Mouse (Mus musculus): ENCODE data around the gene Pde4c.

Gene Pde4c

GRCm38 (mm10) chr8:70753151-70753550 is 29.6 kb downstream of the Pde4c start:
- DNase-seq, result peak; percentile 92

GRCm38 (mm10) chr8:70754043-70754870 is 30.7 kb downstream of the Pde4c start, which contains the start of gene Rab3a:
TSS of gene Rab3a (plus strand) at chr8:70754679.
- DNase-seq, result peak; percentile 96

- no peak for DNase-seq
These were observed 31.5 kb downstream of the Pde4c start for GRCm38 (mm10) chr8:70754871-70755660.

GRCm38 (mm10) chr8:70755661-70756475 is 32.3 kb downstream of the Pde4c start:
- no peak for DNase-seq

- DNase-seq, result no peak
These were observed 33.0 kb downstream of the Pde4c start for GRCm38 (mm10) chr8:70756476-70757040.

- no peak for DNase-seq
These were observed 34.2 kb downstream of the Pde4c start for GRCm38 (mm10) chr8:70757523-70758307.

- no peak for DNase-seq
These were observed 34.7 kb downstream of the Pde4c start for GRCm38 (mm10) chr8:70758308-70758615.

- peak; percentile 65 for DNase-seq
These were observed 35.4 kb downstream of the Pde4c start for GRCm38 (mm10) chr8:70758616-70759561.

GRCm38 (mm10) chr8:70760350-70760749 is 36.8 kb downstream of the Pde4c start:
- DNase-seq, result no peak

- DNase-seq, result peak; percentile 94
These were observed 37.4 kb downstream of the Pde4c start, which contains the start of gene Mpv17l2 for GRCm38 (mm10) chr8:70760775-70761406. TSS of gene Mpv17l2 (minus strand) at chr8:70760946.

GRCm38 (mm10) chr8:70762118-70762517 is 38.6 kb downstream of the Pde4c start:
- no peak for DNase-seq

- peak; percentile 73 for DNase-seq
These were observed 39.8 kb downstream of the Pde4c start for GRCm38 (mm10) chr8:70763354-70763753.

GRCm38 (mm10) chr8:70764026-70764425 is 40.5 kb downstream of the Pde4c start:
- DNase-seq, result no peak

- DNase-seq, result no peak
These were observed 41.2 kb downstream of the Pde4c start for GRCm38 (mm10) chr8:70764676-70765075.

GRCm38 (mm10) chr8:70765329-70765728 is 41.8 kb downstream of the Pde4c start:
- DNase-seq, result no peak

- peak; percentile 58 for DNase-seq
These were observed 42.5 kb downstream of the Pde4c start for GRCm38 (mm10) chr8:70765838-70766570.

GRCm38 (mm10) chr8:70766571-70767440 is 43.3 kb downstream of the Pde4c start:
- DNase-seq, result peak; percentile 82

GRCm38 (mm10) chr8:70767503-70767902 is 44.0 kb downstream of the Pde4c start:
- DNase-seq, result no peak

Measured in lung, postnatal 14 days (tissue).